Mouse (Mus musculus) layer of hippocampus, postnatal 36 days (tissue): ENCODE data around the gene Klf7. TPM values are rescaled to one million over a fixed set of nuclear protein-coding genes. Genes with fewer than 3 reads are reported as not detected.

Experiments
- microRNA-seq, 2 experiments: library from miRNA; unstranded; fragments of <30 nt; microRNA quantifications; one replicate each; pipeline ENCODE4 v1.2.0; 2021
- total RNA-seq, 2 experiments: library from RNA; stranded (reverse); gene quantifications; 2 replicates each; pipeline ENCODE4 v1.2.3; 2021

Klf7 gene
- total RNA-seq, 2 experiments from 2014 or later, result 31.7 to 31.8 TPM

Small RNA genes lying within 50 kb of the gene (microRNA-seq; reads per million reads assigned to microRNA genes)
- gene Mir6899, result 0 reads per million in 2 experiments
